Mouse (Mus musculus): ENCODE results near the gene Lao1.
"Not testable (repeated sequence)": the region's sequence is repeated elsewhere in the genome, so short reads cannot be mapped to it uniquely, and the experiment has no call there.

Gene Lao1

GRCm38 (mm10) chr4:118961141-118961628 lies at the start of gene Lao1:
Gene Lao1 (plus strand): TSS chr4:118961578.
- CTCF ChIA-PET: no interaction called here

GRCm38 (mm10) chr4:118917365-118917764 lies 44.0 kb upstream of the Lao1 start, which contains the start of gene Olfr1329:
Gene Olfr1329 (minus strand): TSS chr4:118917465.
- CTCF ChIA-PET: not testable (repeated sequence)

- CTCF ChIA-PET: interaction anchor here (0.6 kb wide), 2 partner anchors 81 to 238 kb away, joined by 3 to 5 read pairs; no protein-coding TSS in a partner anchor
Observed at GRCm38 (mm10) chr4:118931326-118931725, 30.1 kb upstream of the Lao1 start.

GRCm38 (mm10) chr4:118938512-118938911 lies 22.9 kb upstream of the Lao1 start, which contains the start of gene Olfr1328:
Gene Olfr1328 (minus strand): TSS chr4:118938612.
- CTCF ChIA-PET: no interaction called here

- CTCF ChIA-PET: no interaction called here
Observed at GRCm38 (mm10) chr4:118958812-118959211, 2.6 kb upstream of the Lao1 start.

- CTCF ChIA-PET: no interaction called here
Observed at GRCm38 (mm10) chr4:118967711-118968110, 6.3 kb downstream of the Lao1 start.

GRCm38 (mm10) chr4:118973281-118973680 lies 11.9 kb downstream of the Lao1 start:
- CTCF ChIA-PET: no interaction called here

- CTCF ChIA-PET: no interaction called here
Observed at GRCm38 (mm10) chr4:118985291-118985690, 23.9 kb downstream of the Lao1 start.

GRCm38 (mm10) chr4:118988535-118988934 lies 27.2 kb downstream of the Lao1 start:
- CTCF ChIA-PET: no interaction called here

GRCm38 (mm10) chr4:118989331-118989730 lies 28.0 kb downstream of the Lao1 start:
- CTCF ChIA-PET: no interaction called here

GRCm38 (mm10) chr4:118991797-118992196 lies 30.4 kb downstream of the Lao1 start:
- CTCF ChIA-PET: no interaction called here

- CTCF ChIA-PET: no interaction called here
Observed at GRCm38 (mm10) chr4:118997127-118997542, 35.8 kb downstream of the Lao1 start.

- CTCF ChIA-PET: interaction anchor here (0.6 kb wide), 2 partner anchors 127 to 170 kb away, joined by 3 read pairs; no protein-coding TSS in a partner anchor
Observed at GRCm38 (mm10) chr4:118999691-119000486, 38.5 kb downstream of the Lao1 start.

- CTCF ChIA-PET: interaction anchor here (1.4 kb wide), 1 partner anchor 110 kb away, joined by 3 read pairs; no protein-coding TSS in a partner anchor
Observed at GRCm38 (mm10) chr4:119001696-119002095, 40.3 kb downstream of the Lao1 start.

GRCm38 (mm10) chr4:119002512-119002911 lies 41.1 kb downstream of the Lao1 start:
- CTCF ChIA-PET: interaction anchor here (0.7 to 1.4 kb wide), 2 partner anchors 109 to 128 kb away, joined by 3 to 4 read pairs; no protein-coding TSS in a partner anchor

GRCm38 (mm10) chr4:119004178-119004577 lies 42.8 kb downstream of the Lao1 start:
- CTCF ChIA-PET: interaction anchor here (0.6 to 0.9 kb wide), 3 partner anchors 25 to 194 kb away, joined by 3 to 11 read pairs (median 4); no protein-coding TSS in a partner anchor

GRCm38 (mm10) chr4:119004613-119005339 lies 43.4 kb downstream of the Lao1 start:
- CTCF ChIA-PET: interaction anchor here (0.6 to 0.9 kb wide), 3 partner anchors 25 to 194 kb away, joined by 3 to 11 read pairs (median 4); no protein-coding TSS in a partner anchor

- CTCF ChIA-PET: no interaction called here
Observed at GRCm38 (mm10) chr4:119007602-119008001, 46.2 kb downstream of the Lao1 start.

GRCm38 (mm10) chr4:119008476-119008875 lies 47.1 kb downstream of the Lao1 start:
- CTCF ChIA-PET: no interaction called here

- CTCF ChIA-PET: no interaction called here
Observed at GRCm38 (mm10) chr4:119009814-119010213, 48.4 kb downstream of the Lao1 start.

GRCm38 (mm10) chr4:119011050-119011680 lies 49.8 kb downstream of the Lao1 start:
- CTCF ChIA-PET: no interaction called here

- CTCF ChIA-PET: no interaction called here
Observed at GRCm38 (mm10) chr4:119013031-119013430, 51.7 kb downstream of the Lao1 start.

Data from spleen, embryonic (tissue).